Comparison of ENCODE assay signal across 8 mouse cellular contexts in genomic region chr7:3412036-3412435, GRCm38 (mm10). TPM values are rescaled to one million over a fixed set of nuclear protein-coding genes. Genes with fewer than 3 reads are reported as not detected.
DNase-seq lines count a peak whose midpoint lies in the region; ATAC-seq and TF ChIP-seq lines count a peak whose summit lies in the region.

No protein-coding gene starts in this region.

- TF ChIP-seq CTCF in lung, adult 2 months (IDR thresholded peaks at IDR 0.05; ENCODE audit: insufficient read depth, low read length), result no peak
- peak; percentile 55 for TF ChIP-seq CTCF in Patski (IDR thresholded peaks at IDR 0.05)

- POLR2A ChIA-PET in Patski (lab: Charles Lee), result interaction anchor here (0.7 kb wide), 1 partner anchor 15 kb away, joined by 4 read pairs; no protein-coding TSS in a partner anchor

- peak overlapping the region; percentile 95 for H3K4me2 ChIP-seq in hindbrain, embryonic 16.5 days (ENCODE audit: low read length)
- peak overlapping the region; percentile 83 for H3K4me2 ChIP-seq in midbrain, embryonic 14.5 days (ENCODE audit: low read length)

- 0 out of 2 replicates have a peak, but pooled peaks cover 3% of the 10 kb centered on the region for H3K4me1 ChIP-seq in lung, adult 2 months (ENCODE audit: control insufficient read depth, insufficient read depth, low read length)
- H3K4me1 ChIP-seq in hindbrain, embryonic 16.5 days (ENCODE audit: control insufficient read depth, insufficient read depth, low read depth, low read length), result peaks cover 11% of the 10 kb centered on the region
- peaks cover 22% of the 10 kb centered on the region for H3K4me1 ChIP-seq in midbrain, embryonic 14.5 days (ENCODE audit: control insufficient read depth, insufficient read depth, low read length)

- CTCF ChIA-PET in Patski (lab: Charles Lee), result interaction anchor here (1.2 kb wide), 1 partner anchor 9 kb away, joined by 4 read pairs; no protein-coding TSS in a partner anchor

- H3K27me3 ChIP-seq in Patski, result peaks cover 5% of the 10 kb centered on the region
- peaks cover 22% of the 10 kb centered on the region for H3K27me3 ChIP-seq in hindbrain, embryonic 16.5 days (replicated peaks; ENCODE audit: control insufficient read depth, insufficient read depth, low read length)
- peaks cover 44% of the 10 kb centered on the region for H3K27me3 ChIP-seq in midbrain, embryonic 14.5 days (ENCODE audit: control insufficient read depth, insufficient read depth, low read length)

- H3K4me3 ChIP-seq in lung, adult 2 months (replicated peaks; ENCODE audit: extremely low read depth, low read depth, low read length), result peak overlapping the region; percentile 17
- H3K4me3 ChIP-seq in hindbrain, embryonic 16.5 days (ENCODE audit: low read length), result peak overlapping the region; percentile 48
- peak overlapping the region; percentile 36 for H3K4me3 ChIP-seq in midbrain, embryonic 14.5 days (replicated peaks; ENCODE audit: low read depth, low read length)

- in situ Hi-C loops in Patski (cut with MboI; ENCODE audit: low pct_unique_long_range_greater_than_20kb), result no loop called here

- H3K27ac ChIP-seq in hindbrain, embryonic 16.5 days (ENCODE audit: low read depth, low read length), result no peak overlapping the region
- no peak overlapping the region for H3K27ac ChIP-seq in midbrain, embryonic 14.5 days (replicated peaks; ENCODE audit: low read depth, low read length)

- TF ChIP-seq POLR2A in lung, adult 2 months (IDR thresholded peaks at IDR 0.05; ENCODE audit: borderline replicate concordance, extremely low read depth, low read depth, low read length), result no peak

- ATAC-seq in Patski, result no peak
- no peak for ATAC-seq in hindbrain, embryonic 16.5 days
- no peak for ATAC-seq in midbrain, embryonic 14.5 days (ENCODE audit: low FRiP score, low TSS enrichment)

- no peak for DNase-seq in lung, adult 2 months
- DNase-seq in lung, postnatal 36 days, result no peak
- DNase-seq in Patski (ENCODE audit: low read depth, low spot score), result no peak
- DNase-seq in embryo, embryonic 10.5 days (ENCODE audit: low spot score), result peak; percentile 61
- DNase-seq in midbrain, embryonic 14.5 days, result peak; percentile 67
- DNase-seq in urinary bladder, postnatal 10 days (ENCODE audit: low spot score), result no peak
- DNase-seq in gastrocnemius, postnatal 25 days, result no peak

- WGBS in lung, adult 2 months, result 2% methylated on average over 20 of the region's 20 CpGs
- 2% methylated on average over 20 of the region's 20 CpGs for WGBS in hindbrain, embryonic 16.5 days
- under 1% methylated on average over 20 of the region's 20 CpGs for WGBS in midbrain, embryonic 14.5 days

- H3K9me3 ChIP-seq in hindbrain, embryonic 16.5 days (ENCODE audit: control insufficient read depth, low read length), result no peaks in the 10 kb centered on the region
- no peaks in the 10 kb centered on the region for H3K9me3 ChIP-seq in midbrain, embryonic 14.5 days (ENCODE audit: control insufficient read depth, low read length)

- H3K36me3 ChIP-seq in hindbrain, embryonic 16.5 days (ENCODE audit: control insufficient read depth, insufficient read depth, low read length), result no peaks in the 10 kb centered on the region
- H3K36me3 ChIP-seq in midbrain, embryonic 14.5 days (ENCODE audit: control insufficient read depth, insufficient read depth, low read length), result no peaks in the 10 kb centered on the region

- peak overlapping the region; percentile 64 for H3K9ac ChIP-seq in hindbrain, embryonic 16.5 days (ENCODE audit: low read depth, low read length)
- H3K9ac ChIP-seq in midbrain, embryonic 14.5 days (replicated peaks; ENCODE audit: low read length), result peak overlapping the region; percentile 37; the same call in 1 of the 2 replicates

RNA-seq across cellular contexts. Expression of gene Cacng6, which starts 12.0 kb away (rescaled TPM):
- polyA plus RNA-seq in lung, adult 2 months (2012; rRNA removed), result 0.14 and 1.2 TPM in 2 replicates
- not detected for polyA plus RNA-seq in Patski (2021)
- 0.62 TPM in 1 of 2 replicates, not detected in the other for polyA plus RNA-seq in hindbrain, embryonic 16.5 days (2015; fragmentation: Nextera tagmentation; extraction: Ambion mirVana)
- 0.18 TPM in 1 of 2 replicates, not detected in the other for polyA plus RNA-seq in midbrain, embryonic 14.5 days (2014; fragmentation: Nextera tagmentation; extraction: Ambion mirVana)
- total RNA-seq in gastrocnemius, postnatal 25 days (2021), result 100 to 1,000 TPM in 1 of 2 experiments, 10 to 100 TPM in 1; 99.3 to 101 TPM

RNA-seq across cellular contexts. Expression of gene Cacng8, which starts 21.6 kb away (rescaled TPM):
- polyA plus RNA-seq in lung, adult 2 months (2012; rRNA removed), result 0.37 TPM in 1 of 2 replicates, not detected in the other
- polyA plus RNA-seq in Patski (2021), result 1.7 TPM
- polyA plus RNA-seq in hindbrain, embryonic 16.5 days (2015; fragmentation: Nextera tagmentation; extraction: Ambion mirVana), result 8.6 and 13.7 TPM in 2 replicates
- 12.5 and 12.8 TPM in 2 replicates for polyA plus RNA-seq in midbrain, embryonic 14.5 days (2014; fragmentation: Nextera tagmentation; extraction: Ambion mirVana)
- not detected for total RNA-seq in gastrocnemius, postnatal 25 days (2021)

Comparison
In these comparisons a context has a peak if more than half of its experiments do, and no peak if none do; other contexts are left out.
1. DNase-seq: peak in embryo, embryonic 10.5 days (single experiment) and midbrain, embryonic 14.5 days (single experiment); none in lung, adult 2 months (single experiment), lung, postnatal 36 days (single experiment), Patski (single experiment), urinary bladder, postnatal 10 days (single experiment) and gastrocnemius, postnatal 25 days (single experiment).
2. Peak in every context shown above with its lines, with median percentiles within 50 percentile points of each other: H3K4me3 ChIP-seq.